Mouse (Mus musculus) hindbrain, embryonic 12.5 days (tissue): ENCODE measurements around the gene Opa3. TPM values are rescaled to one million over a fixed set of nuclear protein-coding genes. Genes with fewer than 3 reads are reported as not detected.
"Not testable (repeated sequence)": the region's sequence is repeated elsewhere in the genome, so short reads cannot be mapped to it uniquely, and the experiment has no call there.

ENCODE experiments used
- ATAC-seq: fragments of 200-750 bp; cut with Nextera tagmentation; 2 replicates; pipeline ENCODE4 v1.8.0; 2017; ENCODE audit warnings: moderate TSS enrichment; ENCODE audit not compliant: low FRiP score
- H3K27ac ChIP-seq: fragments of 300-500 bp; sonication (generic); 2 replicates; pipeline ENCODE4 v1.5.1; 2016; ENCODE audit warnings: mild to moderate bottlenecking
- H3K27me3 ChIP-seq: fragments of 300-500 bp; sonication (generic); 2 replicates; pipeline ENCODE4 v1.6.1; 2016; ENCODE audit warnings: mild to moderate bottlenecking
- H3K36me3 ChIP-seq: fragments of 300-500 bp; sonication (generic); 2 replicates; pipeline ENCODE4 v1.6.1; 2016; ENCODE audit warnings: mild to moderate bottlenecking
- H3K4me1 ChIP-seq: fragments of 300-500 bp; sonication (generic); 2 replicates; pipeline ENCODE4 v1.6.1; 2016
- H3K4me2 ChIP-seq: fragments of 300-500 bp; sonication (generic); replicated peaks from 2 replicates; pipeline ENCODE4 v1.6.1; 2016; ENCODE audit warnings: mild to moderate bottlenecking
- H3K4me3 ChIP-seq: fragments of 300-500 bp; sonication (generic); 2 replicates; pipeline ENCODE4 v1.5.1; 2016; ENCODE audit warnings: mild to moderate bottlenecking
- H3K9ac ChIP-seq: fragments of 300-500 bp; sonication (generic); 2 replicates; pipeline ENCODE4 v1.6.1; 2016; ENCODE audit warnings: mild to moderate bottlenecking, moderate library complexity
- H3K9me3 ChIP-seq: fragments of 300-500 bp; sonication (generic); replicated peaks from 2 replicates; pipeline ENCODE4 v1.6.1; 2016; ENCODE audit warnings: mild to moderate bottlenecking
- WGBS: fragments of 180-500 bp; shearing (Covaris S2); methylation state at CpG from one replicate; pipeline ENCODE4 v1.1.7; 2016; 5-methylcytosine and 5-hydroxymethylcytosine counted together
- polyA plus RNA-seq: library from polyadenylated mRNA; unstranded; fragments of >200 nt; fragmentation: Nextera tagmentation; extraction: Ambion mirVana; gene quantifications from 2 replicates; pipeline ENCODE4 v1.2.1, GENCODE M21; 2016

The Opa3 gene
- polyA plus RNA-seq, 1 experiment from 2014 or later: 41.1 TPM

DNA sequence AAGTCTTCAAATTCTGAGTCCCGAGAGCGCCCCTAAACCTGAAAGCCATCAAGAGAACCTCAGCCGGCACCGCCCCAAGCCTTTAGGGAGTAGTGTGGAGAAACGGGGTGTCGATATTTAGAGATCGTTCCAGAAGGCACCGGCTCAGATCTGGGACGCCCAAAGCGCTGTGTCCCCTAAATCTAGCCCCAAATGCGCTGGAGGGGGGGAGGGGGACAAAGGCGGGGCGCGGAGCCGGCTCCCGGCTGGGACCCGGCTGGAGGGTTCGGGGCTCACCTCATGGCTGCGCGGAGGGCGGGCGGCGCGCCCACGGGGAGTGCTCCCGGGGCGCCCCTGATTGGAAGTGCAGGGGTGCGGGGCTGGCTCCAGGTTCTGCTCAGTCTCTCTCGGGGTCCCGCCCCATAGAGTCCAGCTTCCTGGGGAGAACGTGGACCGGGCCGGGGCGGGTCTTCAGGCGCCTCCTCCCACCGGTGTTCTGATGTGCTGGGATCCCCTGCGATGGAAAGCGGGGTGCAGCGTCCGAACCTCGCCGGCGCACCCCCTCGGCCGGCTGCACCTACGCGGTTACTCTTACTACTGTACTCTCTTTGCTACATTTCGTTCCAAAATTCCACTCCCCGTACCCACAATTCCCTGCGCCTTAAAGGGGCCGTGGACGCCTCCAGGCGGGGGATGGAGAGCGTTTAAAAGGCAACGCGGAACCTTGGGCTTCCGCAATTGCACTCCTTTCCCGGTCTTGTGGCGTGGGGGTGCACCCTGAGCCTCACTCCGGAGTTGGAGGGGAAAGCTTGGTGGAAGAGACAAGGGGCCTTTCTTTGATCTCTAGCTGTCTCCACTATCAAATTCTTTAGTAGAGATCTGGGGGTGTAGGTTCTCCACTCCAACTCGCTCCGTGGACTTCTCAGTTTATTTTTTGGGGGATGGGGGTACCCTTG lies 43.4 kb downstream of the Opa3 start, which contains the start of gene Vasp:
Vasp (minus strand) TSS at position 580 of the 935 bp plus-strand sequence.
- peaks cover 23% of the 10 kb centered on the region for H3K4me1 ChIP-seq
- H3K27me3 ChIP-seq: peaks cover 5% of the 10 kb centered on the region
- H3K4me3 ChIP-seq: peak within 1 kb of the TSS; percentile 97
- ATAC-seq: peak; percentile 81
- H3K4me2 ChIP-seq: peak within 1 kb of the TSS; percentile 92
- peak within 1 kb of the TSS; percentile 94 for H3K9ac ChIP-seq
- no peaks in the 10 kb centered on the region for H3K36me3 ChIP-seq
- under 1% methylated on average over 60 of the region's 62 CpGs for WGBS
- no peaks in the 10 kb centered on the region for H3K9me3 ChIP-seq
- H3K27ac ChIP-seq: peak within 1 kb of the TSS; percentile 86

GRCm38 (mm10) chr7:19272173-19272764 lies 44.1 kb downstream of the Opa3 start:
- peak overlapping the region; percentile 94 for H3K9ac ChIP-seq
- under 1% methylated on average over 35 of the region's 36 CpGs for WGBS
- peaks cover 23% of the 10 kb centered on the region for H3K4me1 ChIP-seq
- no peaks in the 10 kb centered on the region for H3K9me3 ChIP-seq
- H3K27me3 ChIP-seq: peaks cover 9% of the 10 kb centered on the region
- peak overlapping the region; percentile 86 for H3K27ac ChIP-seq
- H3K4me3 ChIP-seq: peak overlapping the region; percentile 97
- peak overlapping the region; percentile 92 for H3K4me2 ChIP-seq
- peak; percentile 69 for ATAC-seq
- H3K36me3 ChIP-seq: no peaks in the 10 kb centered on the region

DNA sequence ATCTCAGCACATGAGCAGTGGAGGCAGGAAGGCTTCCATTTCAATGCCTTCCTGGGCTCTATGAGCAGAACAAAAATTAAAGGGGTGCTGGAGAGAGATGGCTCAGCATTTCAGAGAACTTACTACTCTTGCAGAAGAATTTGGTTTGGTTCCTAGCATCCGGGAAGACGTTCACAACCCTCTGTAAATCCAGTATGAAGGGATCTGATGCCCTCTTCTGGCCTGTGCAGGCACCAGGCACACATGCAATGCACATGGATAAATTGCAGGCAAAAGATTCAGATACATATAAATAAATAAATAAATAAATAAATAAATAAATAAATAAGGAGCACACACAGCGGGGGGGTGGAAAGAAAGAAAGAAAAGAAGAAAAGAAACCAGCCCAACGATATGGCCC lies 48.1 kb downstream of the Opa3 start:
- H3K9me3 ChIP-seq: no peaks in the 10 kb centered on the region
- no peak overlapping the region for H3K9ac ChIP-seq
- no peaks in the 10 kb centered on the region for H3K36me3 ChIP-seq
- peaks cover 49% of the 10 kb centered on the region for H3K27me3 ChIP-seq
- no peak for ATAC-seq
- H3K4me1 ChIP-seq: peaks cover 4% of the 10 kb centered on the region
- H3K4me2 ChIP-seq: no peak overlapping the region
- H3K4me3 ChIP-seq: no peak overlapping the region
- WGBS: 60% methylated on average over 4 of the region's 4 CpGs
- no peak overlapping the region for H3K27ac ChIP-seq

GRCm38 (mm10) chr7:19279052-19279451 lies 50.9 kb downstream of the Opa3 start:
- Histone ChIP-seq H3K4me3 (peak overlapping the region; percentile 31), H3K9me3 (no peaks in the 10 kb centered on the region), H3K27me3 (peaks cover 56% of the 10 kb centered on the region), H3K27ac (no peak overlapping the region), H3K9ac (no peak overlapping the region), H3K4me1 (peaks cover 14% of the 10 kb centered on the region), H3K4me2 (peak overlapping the region; percentile 49), H3K36me3 (no peaks in the 10 kb centered on the region)
- ATAC-seq: no peak
- WGBS: 2% methylated on average over 34 of the region's 34 CpGs

DNA sequence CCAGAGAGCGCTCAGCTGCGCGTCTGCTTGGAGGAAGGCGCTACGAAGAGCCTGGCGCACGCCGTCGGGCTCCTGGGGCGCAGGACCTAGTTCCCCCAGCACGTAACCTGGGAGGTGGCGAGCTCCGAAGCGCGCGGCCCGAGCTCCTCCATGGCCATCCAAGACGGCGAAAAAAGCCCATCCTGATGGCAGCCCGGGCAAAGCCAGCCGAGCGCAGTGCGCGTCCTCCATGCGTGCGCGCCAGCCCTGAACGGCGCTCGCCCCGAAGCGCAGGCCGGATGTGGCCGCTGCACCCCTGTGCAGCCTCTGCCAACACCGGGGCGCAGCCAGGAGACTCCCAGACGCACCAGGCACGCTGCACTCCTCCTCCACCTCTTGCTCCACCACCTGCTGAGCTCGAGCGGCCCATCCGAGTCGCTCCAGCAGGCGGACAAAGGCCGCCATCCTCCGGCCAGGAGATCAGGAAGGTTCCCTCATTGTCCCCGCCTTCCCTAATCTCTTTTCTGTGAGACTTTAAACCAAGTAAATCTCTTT lies 51.5 kb downstream of the Opa3 start, which contains the start of gene Ppm1n:
Ppm1n (minus strand) TSS at position 484 of the 534 bp plus-strand sequence.
- Histone ChIP-seq H3K9me3 (no peaks in the 10 kb centered on the region), H3K27me3 (peaks cover 56% of the 10 kb centered on the region), H3K4me2 (peak within 1 kb of the TSS; percentile 49), H3K36me3 (no peaks in the 10 kb centered on the region), H3K4me3 (peak within 1 kb of the TSS; percentile 31), H3K4me1 (peaks cover 16% of the 10 kb centered on the region), H3K9ac (peak within 1 kb of the TSS; percentile 27; the same call in 1 of the 2 replicates), H3K27ac (no peak within 1 kb of the TSS)
- 1% methylated on average over 46 of the region's 46 CpGs for WGBS
- no peak for ATAC-seq

DNA sequence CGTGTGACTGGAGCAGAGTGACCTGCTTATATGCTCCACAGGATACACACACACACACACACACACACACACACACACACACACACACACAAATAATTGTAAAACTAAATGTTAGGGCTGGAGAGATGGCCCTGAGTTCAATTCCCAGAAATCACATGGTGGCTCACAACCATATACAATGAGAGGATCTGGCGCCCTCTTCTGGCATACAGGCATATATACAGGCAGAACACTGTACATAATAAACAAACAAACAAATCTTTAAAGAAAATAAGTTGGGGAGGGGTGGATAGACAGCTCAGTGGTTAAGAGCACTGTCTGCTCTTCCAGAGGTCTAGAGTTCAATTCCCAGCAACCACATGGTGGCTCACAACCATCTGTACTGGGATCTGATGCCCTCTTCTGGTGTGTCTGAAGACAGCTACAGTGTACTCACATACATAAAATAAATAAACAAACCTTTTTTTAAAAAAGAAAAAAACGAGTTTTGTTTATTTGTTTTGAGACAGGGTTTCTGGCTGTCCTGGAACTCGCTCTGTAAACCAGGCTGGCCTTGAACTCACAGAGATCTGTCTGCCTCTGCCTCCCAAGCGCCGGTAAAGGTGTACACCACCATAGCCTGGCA lies 53.7 kb downstream of the Opa3 start:
- Histone ChIP-seq H3K27me3 (peaks cover 51% of the 10 kb centered on the region), H3K4me3 (peak overlapping the region; percentile 78), H3K4me2 (peak overlapping the region; percentile 79), H3K4me1 (peaks cover 16% of the 10 kb centered on the region)
- not testable (repeated sequence) for H3K9me3 ChIP-seq, H3K9ac ChIP-seq, H3K36me3 ChIP-seq, H3K27ac ChIP-seq
- WGBS: 40% methylated on average over 6 of the region's 6 CpGs
- peak; percentile 4; the same call in 1 of the 2 replicates for ATAC-seq

GRCm38 (mm10) chr7:19282385-19282784 lies 54.3 kb downstream of the Opa3 start, which contains the start of gene Rtn2:
Gene Rtn2 (plus strand): TSS chr7:19282624.
- WGBS: 1% methylated on average over 37 of the region's 37 CpGs
- H3K4me1 ChIP-seq: peaks cover 16% of the 10 kb centered on the region

GRCm38 (mm10) chr7:19282791-19283405 lies 54.8 kb downstream of the Opa3 start:
- peak overlapping the region; percentile 79 for H3K4me2 ChIP-seq
- peaks cover 40% of the 10 kb centered on the region for H3K27me3 ChIP-seq
- under 1% methylated on average over 35 of the region's 35 CpGs for WGBS
- peak overlapping the region; percentile 89 for H3K27ac ChIP-seq
- H3K9me3 ChIP-seq: no peaks in the 10 kb centered on the region
- peak; percentile 82 for ATAC-seq
- peaks cover 16% of the 10 kb centered on the region for H3K4me1 ChIP-seq
- peak overlapping the region; percentile 91 for H3K9ac ChIP-seq
- H3K36me3 ChIP-seq: peaks cover 19% of the 10 kb centered on the region
- H3K4me3 ChIP-seq: peak overlapping the region; percentile 78

More at GRCm38 (mm10) chr7:19282385-19282784, 54.3 kb downstream of the Opa3 start, which contains the start of gene Rtn2:
- Histone ChIP-seq H3K4me2 (peak within 1 kb of the TSS; percentile 79), H3K9me3 (no peaks in the 10 kb centered on the region), H3K4me3 (peak within 1 kb of the TSS; percentile 78), H3K9ac (peak within 1 kb of the TSS; percentile 91), H3K27me3 (peaks cover 45% of the 10 kb centered on the region), H3K36me3 (peaks cover 14% of the 10 kb centered on the region), H3K27ac (peak within 1 kb of the TSS; percentile 89)
- ATAC-seq: peak; percentile 85

GRCm38 (mm10) chr7:19283406-19283804 lies 55.3 kb downstream of the Opa3 start:
- H3K27me3 ChIP-seq: peaks cover 35% of the 10 kb centered on the region
- H3K36me3 ChIP-seq: peaks cover 23% of the 10 kb centered on the region
- peaks cover 16% of the 10 kb centered on the region for H3K4me1 ChIP-seq
- peak; percentile 16 for ATAC-seq
- peak overlapping the region; percentile 78 for H3K4me3 ChIP-seq
- 35% methylated on average over 14 of the region's 14 CpGs for whole genome bisulfite sequencing
- no peaks in the 10 kb centered on the region for H3K9me3 ChIP-seq
- peak overlapping the region; percentile 91 for H3K9ac ChIP-seq
- peak overlapping the region; percentile 79 for H3K4me2 ChIP-seq
- peak overlapping the region; percentile 89 for H3K27ac ChIP-seq

GRCm38 (mm10) chr7:19284763-19285162 lies 56.6 kb downstream of the Opa3 start:
- Histone ChIP-seq H3K4me2 (no peak overlapping the region), H3K27me3 (peaks cover 21% of the 10 kb centered on the region), H3K27ac (no peak overlapping the region), H3K9me3 (no peaks in the 10 kb centered on the region), H3K4me1 (peaks cover 13% of the 10 kb centered on the region), H3K36me3 (peaks cover 29% of the 10 kb centered on the region), H3K9ac (no peak overlapping the region), H3K4me3 (no peak overlapping the region)
- ATAC-seq: no peak
- 29% methylated on average over 4 of the region's 4 CpGs for WGBS

DNA sequence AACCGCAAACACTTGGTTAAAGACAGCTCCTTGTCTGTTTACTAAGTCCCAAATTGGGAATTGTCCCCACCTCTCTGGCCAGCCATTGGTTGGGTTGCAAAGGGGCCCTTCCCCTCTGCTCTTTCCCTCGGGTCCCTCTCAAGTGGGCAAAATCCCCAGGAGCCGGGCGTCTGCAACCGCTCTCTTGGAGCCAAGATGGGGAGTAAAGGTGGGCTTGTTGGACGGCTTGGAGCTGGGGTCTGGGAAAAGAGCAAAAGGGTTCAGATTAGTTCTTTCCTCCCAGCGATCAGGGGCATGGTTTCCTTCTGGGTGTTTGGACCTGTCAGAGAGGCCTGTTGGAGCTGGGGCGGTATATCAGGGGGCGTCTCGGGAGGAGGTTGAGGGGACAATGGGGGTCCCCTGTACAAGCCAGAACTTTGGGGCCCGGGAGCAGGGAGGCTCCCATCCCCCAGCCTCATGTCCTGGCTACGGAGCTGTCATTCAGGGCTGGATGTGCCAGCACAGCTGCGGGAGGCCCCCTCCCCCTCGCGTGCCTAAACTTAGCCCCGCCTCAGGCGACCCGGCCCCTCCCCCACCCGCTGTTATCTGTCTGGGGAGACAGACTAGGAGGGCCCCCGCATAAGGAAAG lies 62.9 kb downstream of the Opa3 start:
- WGBS: 2% methylated on average over 20 of the region's 20 CpGs

More for the DNA sequence above, 62.9 kb downstream of the Opa3 start:
- peak; percentile 47 for ATAC-seq
- Histone ChIP-seq H3K27ac (peak overlapping the region; percentile 64), H3K27me3 (no peaks in the 10 kb centered on the region), H3K9me3 (no peaks in the 10 kb centered on the region), H3K9ac (peak overlapping the region; percentile 38; the same call in 1 of the 2 replicates), H3K36me3 (peaks cover 42% of the 10 kb centered on the region), H3K4me3 (peak overlapping the region; percentile 19), H3K4me1 (peaks cover 15% of the 10 kb centered on the region), H3K4me2 (peak overlapping the region; percentile 54)
